9 mouse cellular contexts compared by ENCODE assay signal in the genomic region with DNA sequence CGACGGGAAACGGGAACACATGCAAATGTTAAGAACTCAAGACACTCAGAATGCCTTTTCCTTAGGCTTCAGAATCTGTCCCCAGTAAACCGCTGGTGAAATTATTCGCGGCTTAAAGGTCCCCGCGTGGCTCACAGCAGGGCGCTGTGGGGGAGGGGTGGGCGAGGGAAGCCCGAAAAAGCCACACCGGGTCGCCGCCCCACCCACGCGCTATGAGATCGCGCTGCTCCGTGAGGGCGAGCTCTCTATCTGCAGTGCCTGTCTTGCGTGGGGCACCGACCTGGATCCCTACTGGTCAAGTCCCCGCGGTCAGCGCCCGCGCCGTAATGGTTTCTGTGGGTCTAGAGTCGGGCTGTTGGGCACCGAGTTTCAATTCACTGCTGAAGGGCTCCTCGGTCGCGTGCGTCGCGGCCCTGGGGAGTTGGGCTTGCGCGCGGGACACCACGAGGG. TPM values are rescaled to one million over a fixed set of nuclear protein-coding genes. Genes with fewer than 3 reads are reported as not detected.
A peak's percentile ranks its signal among the peaks of the same experiment; 100 is the strongest.
DNase-seq lines count a peak whose midpoint lies in the region; ATAC-seq lines count a peak whose summit lies in the region.
"Had no signal": no experiment of that assay in that cellular context is flagged by ENCODE, and none has a peak within 500 bp of the region (broad histone marks: within the 10 kb centered on the region; RNA-seq: fewer than 3 reads in every experiment).

No protein-coding gene starts in this region.

- DNase-seq in embryo, embryonic 11 days = peak; percentile 73
- no peak for DNase-seq in embryo, embryonic 10.5 days (ENCODE audit: low spot score)
- peak; percentile 22 for DNase-seq in ZHBTc4 (ENCODE audit: low read depth, low spot score)
- DNase-seq in frontal cortex, postnatal 25 days (ENCODE audit: low spot score in 2 of 2) = peak; percentile 42 to 45
- peak; percentile 16 to 54 for DNase-seq in kidney, postnatal 25 days
- DNase-seq in liver, embryonic 13.5 days = no peak
- DNase-seq in retina, embryonic 14.5 days (ENCODE audit: low spot score) = peak; percentile 68

- H3K9me3 ChIP-seq in liver, embryonic 13.5 days (replicated peaks) = no peaks in the 10 kb centered on the region

- no peaks in the 10 kb centered on the region for H3K36me3 ChIP-seq in liver, embryonic 13.5 days

- H3K4me1 ChIP-seq in liver, embryonic 13.5 days (replicated peaks) = 0 out of 2 replicates have a peak, but pooled peaks cover 6% of the 10 kb centered on the region

- no peak overlapping the region for H3K27ac ChIP-seq in liver, embryonic 13.5 days

- peak overlapping the region; percentile 62 for H3K4me2 ChIP-seq in liver, embryonic 13.5 days

- peaks cover 67% of the 10 kb centered on the region for H3K27me3 ChIP-seq in liver, embryonic 13.5 days
- H3K27me3 ChIP-seq: CH12.LX had no signal

- peak overlapping the region; percentile 49; the same call in 1 of the 2 replicates for H3K9ac ChIP-seq in liver, embryonic 13.5 days

- H3K4me3 ChIP-seq in liver, embryonic 13.5 days (replicated peaks) = peak overlapping the region; percentile 53

- WGBS in liver, embryonic 13.5 days (ENCODE audit: insufficient replicate concordance) = under 1% methylated on average over 40 of the region's 40 CpGs

- no peak for ATAC-seq in liver, embryonic 13.5 days (ENCODE audit: low read depth)
- no peak for ATAC-seq in megakaryocyte progenitor cell, adult 5-6 weeks (replicated peaks; ENCODE audit: poor library complexity)

RNA-seq across cellular contexts. Expression of a gene that starts 3.6 kb away (rescaled TPM):
- 2.1 and 2.6 TPM in 2 replicates for polyA plus RNA-seq in liver, embryonic 13.5 days (2015; fragmentation: Nextera tagmentation; extraction: Ambion mirVana)
- total RNA-seq in megakaryocyte progenitor cell, adult 5-6 weeks (2015) = not detected in 2 replicates
- total RNA-seq in megakaryocyte progenitor cell, adult 5-6 weeks (2017) = not detected in 2 replicates
- total RNA-seq: CH12.LX had no signal

Comparison
In these comparisons a context has a peak if more than half of its experiments do, and no peak if none do; other contexts are left out.
1. DNase-seq: peak in embryo, embryonic 11 days (single experiment), ZHBTc4 (single experiment), frontal cortex, postnatal 25 days (2 of 2), kidney, postnatal 25 days (2 of 2) and retina, embryonic 14.5 days (single experiment); none in embryo, embryonic 10.5 days (single experiment) and liver, embryonic 13.5 days (single experiment).